Mouse (Mus musculus) brain, embryonic 14.5 days (tissue): ENCODE measurements around the gene Park7. TPM values are rescaled to one million over a fixed set of nuclear protein-coding genes. Genes with fewer than 3 reads are reported as not detected.

ENCODE experiments used
- DNase-seq: peaks from one replicate; pipeline ENCODE4 v3.0.0-alpha.2; 2011; ENCODE audit warnings: low read depth
- CTCF ChIP-seq: fragments of 200-500 bp; IDR thresholded peaks from 2 replicates; pipeline ENCODE4 v1.5.1; 2012; ENCODE audit warnings: inconsistent platforms, mild to moderate bottlenecking, moderate library complexity, borderline replicate concordance; ENCODE audit not compliant: insufficient read depth, insufficient read length; ENCODE audit errors: extremely low read depth
- POLR2A ChIP-seq: fragments of 200-500 bp; IDR thresholded peaks from 2 replicates; pipeline ENCODE4 v1.6.1; 2012; ENCODE audit warnings: mild to moderate bottlenecking, inconsistent platforms, borderline replicate concordance; ENCODE audit not compliant: poor library complexity, insufficient read depth, insufficient read length, severe bottlenecking; ENCODE audit errors: extremely low read depth
- polyA plus RNA-seq: library from polyadenylated mRNA; depleted of rRNA; stranded (reverse); fragments of >200 nt; gene quantifications from 2 replicates; pipeline ENCODE4 v1.2.3, GENCODE M21; 2012; rRNA removed

Gene Park7
- polyA plus RNA-seq, 1 experiment: 268 TPM

DNA sequence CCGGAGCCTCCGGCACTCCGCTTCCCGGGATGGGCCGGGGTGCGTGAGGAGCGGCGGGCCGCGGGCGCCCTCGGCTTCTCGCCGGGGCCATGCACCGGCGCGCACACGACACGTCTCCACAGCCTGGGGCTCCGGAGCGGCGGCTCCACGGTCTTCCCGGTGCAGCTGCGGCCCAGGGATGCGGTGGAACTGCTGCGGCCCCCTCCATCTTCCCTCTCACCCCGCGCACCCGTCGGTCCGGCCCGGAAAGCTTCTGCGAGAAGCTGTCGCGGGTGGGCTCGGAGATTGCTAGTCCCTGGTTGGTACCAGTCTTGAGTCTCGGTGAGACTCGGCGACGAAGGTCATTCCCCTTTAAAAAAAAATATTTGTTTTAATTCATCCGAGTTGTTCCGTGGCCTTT, 58.9 kb downstream of the Park7 start:
- TF ChIP-seq POLR2A (no peak), CTCF (no peak)
- DNase-seq: peak; percentile 52

GRCm38 (mm10) chr4:150854839-150855246, 59.4 kb downstream of the Park7 start:
- peak; percentile 100 for TF ChIP-seq POLR2A
- TF ChIP-seq CTCF: peak; percentile 37; the same call in 1 of the 2 replicates
- DNase-seq: peak; percentile 98

DNA sequence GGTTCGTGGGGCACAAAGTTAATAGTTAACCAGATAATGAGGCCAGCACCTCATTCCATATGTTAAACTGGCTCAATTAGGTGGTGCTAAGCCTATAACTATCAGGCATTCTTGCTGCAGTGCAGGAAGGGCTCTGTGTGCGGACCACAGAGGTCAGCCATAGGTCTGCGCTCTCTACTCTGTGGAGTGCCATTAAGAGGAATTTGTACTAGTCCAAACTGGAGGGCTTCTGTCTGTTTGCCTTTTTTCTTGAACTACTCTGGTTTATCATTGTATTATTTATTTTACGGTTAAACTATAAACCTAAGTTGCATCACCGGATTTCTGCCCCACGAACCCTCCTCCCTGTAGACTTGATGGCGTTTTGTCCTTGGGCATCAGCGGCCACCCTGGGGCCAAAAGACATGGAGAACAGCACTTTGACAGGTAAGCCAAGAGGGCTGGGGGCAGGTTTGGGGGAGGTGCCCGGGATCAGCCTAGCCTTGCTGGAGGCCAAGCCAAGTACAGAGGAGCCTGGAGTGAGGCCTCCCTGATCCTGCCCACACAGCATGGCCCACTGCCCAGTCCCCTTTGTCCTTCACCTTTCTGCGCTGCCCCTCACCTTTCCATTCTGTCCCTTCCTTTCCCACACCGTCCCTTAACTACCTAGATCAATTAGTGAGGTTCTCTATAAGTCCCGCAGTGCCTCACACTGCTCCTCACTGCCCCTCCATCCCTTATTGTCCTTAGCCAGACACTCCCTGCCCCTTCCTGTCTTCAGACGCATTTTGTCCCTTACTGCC, 60.4 kb downstream of the Park7 start, which contains the start of gene Errfi1:
TSS of gene Errfi1 (plus strand) at position 240 of the 782 bp plus-strand sequence.
- TF ChIP-seq CTCF (no peak), POLR2A (no peak)
- DNase-seq: no peak

GRCm38 (mm10) chr4:150852479-150852878, 61.8 kb downstream of the Park7 start:
- no peak for DNase-seq
- no peak for TF ChIP-seq POLR2A
- no peak for TF ChIP-seq CTCF

GRCm38 (mm10) chr4:150852045-150852444, 62.2 kb downstream of the Park7 start:
- DNase-seq: no peak
- TF ChIP-seq POLR2A (no peak), CTCF (no peak)

- no peak for DNase-seq
- TF ChIP-seq CTCF: no peak
- TF ChIP-seq POLR2A: no peak
These were observed 63.3 kb downstream of the Park7 start for GRCm38 (mm10) chr4:150850893-150851292.

GRCm38 (mm10) chr4:150849964-150850363, 64.3 kb downstream of the Park7 start:
- TF ChIP-seq POLR2A (no peak), CTCF (no peak; the same call in 1 of the 2 replicates)
- DNase-seq: peak; percentile 37

Other genes starting within 250 kb of the Park7 start
- 18.5 and 22.7 TPM in 2 replicates for gene Errfi1, start 60.5 kb downstream of the Park7 start, polyA plus RNA-seq
- gene Tnfrsf9, start 125 bp upstream of the Park7 start, polyA plus RNA-seq: 0.25 and 0.35 TPM in 2 replicates
- gene Uts2, start 82.7 kb upstream of the Park7 start, polyA plus RNA-seq: not detected in 2 replicates
- 4.1 and 4.2 TPM in 2 replicates for gene Per3, start 130.2 kb upstream of the Park7 start, polyA plus RNA-seq
- 55.8 and 55.9 TPM in 2 replicates for gene Vamp3, start 143.5 kb upstream of the Park7 start, polyA plus RNA-seq
- gene Gm13090, start 175.1 kb upstream of the Park7 start, polyA plus RNA-seq: not detected in 2 replicates